In the genomic region with DNA sequence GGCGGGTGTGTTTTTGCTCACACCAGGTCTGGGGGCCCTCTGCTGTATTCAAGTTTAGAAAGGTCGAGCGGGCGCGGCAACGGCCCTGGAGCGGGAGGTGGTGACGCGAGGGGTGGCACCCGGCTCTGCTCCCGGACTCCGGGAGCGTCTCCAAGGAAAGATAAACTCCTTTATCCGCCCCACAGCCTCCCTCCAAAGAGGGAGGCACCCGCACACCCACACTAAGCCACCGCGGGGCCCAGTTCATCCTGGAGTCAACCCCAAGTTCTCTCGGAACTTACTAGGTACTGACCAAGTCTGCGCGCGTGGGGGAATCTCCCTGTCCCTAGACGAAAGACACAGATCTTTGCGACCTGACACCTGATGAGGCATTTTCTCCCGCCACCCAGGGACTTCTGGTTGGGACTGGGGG, we compare ENCODE assay signal across 8 mouse cellular contexts. TPM values are rescaled to one million over a fixed set of nuclear protein-coding genes. Genes with fewer than 3 reads are reported as not detected.
DNase-seq lines count a peak whose midpoint lies in the region; ATAC-seq and TF ChIP-seq lines count a peak whose summit lies in the region.

No protein-coding gene starts in this region.

- H3K27me3 ChIP-seq in forebrain, embryonic 11.5 days (ENCODE audit: control insufficient read depth, insufficient read depth, low read length), result no peaks in the 10 kb centered on the region
- H3K27me3 ChIP-seq in intestine, embryonic 14.5 days (replicated peaks; ENCODE audit: control insufficient read depth, insufficient read depth, low read length), result no peaks in the 10 kb centered on the region
- H3K27me3 ChIP-seq in spleen, adult 2 months (ENCODE audit: control insufficient read depth, insufficient read depth, low read length), result no peaks in the 10 kb centered on the region

- peak overlapping the region; percentile 65 for H3K4me3 ChIP-seq in forebrain, embryonic 11.5 days (ENCODE audit: low read depth, low read length)
- H3K4me3 ChIP-seq in intestine, embryonic 14.5 days (ENCODE audit: low read depth, low read length), result peak overlapping the region; percentile 52
- H3K4me3 ChIP-seq in spleen, adult 2 months (ENCODE audit: extremely low read depth, insufficient read depth, insufficient read length), result peak overlapping the region; percentile 65

- H3K27ac ChIP-seq in forebrain, embryonic 11.5 days (ENCODE audit: low read depth, low read length), result no peak overlapping the region
- no peak overlapping the region for H3K27ac ChIP-seq in intestine, embryonic 14.5 days (ENCODE audit: low read depth)
- peak overlapping the region; percentile 25; the same call in 1 of the 2 replicates for H3K27ac ChIP-seq in spleen, adult 2 months (ENCODE audit: insufficient read depth, low read length)

- H3K4me2 ChIP-seq in forebrain, embryonic 11.5 days (ENCODE audit: low read depth, low read length, severe bottlenecking), result peak overlapping the region; percentile 75
- peak overlapping the region; percentile 91 for H3K4me2 ChIP-seq in intestine, embryonic 14.5 days (ENCODE audit: low read length)

- ATAC-seq in CD4-positive, CD25-positive, alpha-beta regulatory T cell, adult 4 months, result peak; percentile 39
- no peak for ATAC-seq in forebrain, embryonic 11.5 days (replicated peaks; ENCODE audit: low FRiP score)
- peak; percentile 7; the same call in 1 of the 2 replicates for ATAC-seq in intestine, embryonic 14.5 days (replicated peaks; ENCODE audit: low FRiP score, low TSS enrichment, low read depth)

- WGBS in forebrain, embryonic 11.5 days, result under 1% methylated on average over 24 of the region's 24 CpGs
- WGBS in intestine, embryonic 14.5 days, result under 1% methylated on average over 24 of the region's 24 CpGs
- under 1% methylated on average over 24 of the region's 24 CpGs for WGBS in spleen, adult 2 months

- no peak for TF ChIP-seq POLR2A in spleen, adult 2 months (IDR thresholded peaks at IDR 0.05; ENCODE audit: low read depth, low read length)

- no peaks in the 10 kb centered on the region for H3K9me3 ChIP-seq in forebrain, embryonic 11.5 days (ENCODE audit: control insufficient read depth, low read length)
- no peaks in the 10 kb centered on the region for H3K9me3 ChIP-seq in intestine, embryonic 14.5 days (ENCODE audit: control insufficient read depth, low read length)

- peak overlapping the region; percentile 74 for H3K9ac ChIP-seq in forebrain, embryonic 11.5 days (ENCODE audit: low read length)
- peak overlapping the region; percentile 53 for H3K9ac ChIP-seq in intestine, embryonic 14.5 days (ENCODE audit: low read length)

- TF ChIP-seq CTCF in spleen, adult 2 months (IDR thresholded peaks at IDR 0.05; ENCODE audit: extremely low read depth, insufficient read depth, insufficient read length, insufficient replicate concordance), result no peak

- H3K4me1 ChIP-seq in forebrain, embryonic 11.5 days (replicated peaks; ENCODE audit: control insufficient read depth, insufficient read depth, low read length), result peaks cover 26% of the 10 kb centered on the region
- H3K4me1 ChIP-seq in intestine, embryonic 14.5 days (replicated peaks; ENCODE audit: control insufficient read depth, insufficient read depth, low read length), result peaks cover 16% of the 10 kb centered on the region
- peaks cover 20% of the 10 kb centered on the region for H3K4me1 ChIP-seq in spleen, adult 2 months (ENCODE audit: control insufficient read depth, insufficient read depth, insufficient read length)

- H3K36me3 ChIP-seq in forebrain, embryonic 11.5 days (ENCODE audit: control insufficient read depth, insufficient read depth, low read length), result no peaks in the 10 kb centered on the region; the same call in 1 of the 2 replicates
- no peaks in the 10 kb centered on the region for H3K36me3 ChIP-seq in intestine, embryonic 14.5 days (ENCODE audit: control insufficient read depth, insufficient read depth, low read length)
- H3K36me3 ChIP-seq in spleen, adult 2 months (ENCODE audit: control insufficient read depth, insufficient read depth, low read length), result no peaks in the 10 kb centered on the region

- DNase-seq in adrenal gland, adult 18-20 months (ENCODE audit: low spot score in 2 of 2), result peak; percentile 44 to 49
- peak; percentile 61 for DNase-seq in forebrain, embryonic 11.5 days (ENCODE audit: low spot score)
- peak; percentile 71 for DNase-seq in intestine, embryonic 14.5 days (ENCODE audit: low spot score)
- DNase-seq in lung, postnatal 25 days (ENCODE audit: low spot score), result peak; percentile 35
- DNase-seq in spleen, adult 2 months (ENCODE audit: low read depth in 1 of 2, low spot score in 2 of 2), result no peak
- no peak for DNase-seq in left cerebral cortex, adult 11 months (ENCODE audit: low spot score)
- DNase-seq in cerebellum, adult 8-10 months, result no peak

RNA-seq across cellular contexts. Expression of gene Kcnk5, which starts 0.9 kb away (rescaled TPM):
- 1 to 10 TPM; 1.3 to 4.4 TPM for polyA plus RNA-seq in CD4-positive, CD25-positive, alpha-beta regulatory T cell, adult 4 months (2017; shearing (Covaris generic))
- 10 to 100 TPM in 1 of 2 experiments, 1 to 10 TPM in 1; 4.3 to 10.7 TPM for total RNA-seq in adrenal gland, adult 18-20 months (2021)
- polyA plus RNA-seq in forebrain, embryonic 11.5 days (2014; fragmentation: Nextera tagmentation; extraction: Ambion mirVana), result 14.9 and 15.4 TPM in 2 replicates
- 5.6 and 7.3 TPM in 2 replicates for polyA plus RNA-seq in intestine, embryonic 14.5 days (2014; fragmentation: Nextera tagmentation; extraction: Ambion mirVana)
- 7.4 and 7.8 TPM in 2 replicates for polyA plus RNA-seq in spleen, adult 2 months (2012; rRNA removed)

RNA-seq across cellular contexts. Expression of gene Saysd1, which starts 42.4 kb away (rescaled TPM):
- polyA plus RNA-seq in CD4-positive, CD25-positive, alpha-beta regulatory T cell, adult 4 months (2017; shearing (Covaris generic)), result 10 to 100 TPM; 23.8 to 34.8 TPM
- total RNA-seq in adrenal gland, adult 18-20 months (2021), result 1 to 10 TPM; 5.1 to 7.8 TPM
- polyA plus RNA-seq in forebrain, embryonic 11.5 days (2014; fragmentation: Nextera tagmentation; extraction: Ambion mirVana), result 11.6 and 11.7 TPM in 2 replicates
- polyA plus RNA-seq in intestine, embryonic 14.5 days (2014; fragmentation: Nextera tagmentation; extraction: Ambion mirVana), result 13.1 and 13.7 TPM in 2 replicates
- polyA plus RNA-seq in spleen, adult 2 months (2012; rRNA removed), result 6.1 and 6.8 TPM in 2 replicates

Comparison
In these comparisons a context has a peak if more than half of its experiments do, and no peak if none do; other contexts are left out.
1. DNase-seq: peak in adrenal gland, adult 18-20 months (2 of 2), forebrain, embryonic 11.5 days (single experiment), intestine, embryonic 14.5 days (single experiment) and lung, postnatal 25 days (single experiment); none in spleen, adult 2 months (0 of 2), left cerebral cortex, adult 11 months (single experiment) and cerebellum, adult 8-10 months (single experiment).
2. Peak in every context shown above with its lines, with median percentiles within 50 percentile points of each other: H3K4me3 ChIP-seq.